Mouse (Mus musculus) intestine, embryonic 16.5 days (tissue): ENCODE results near the gene Dspp. TPM values are rescaled to one million over a fixed set of nuclear protein-coding genes. Genes with fewer than 3 reads are reported as not detected.

Experiments
- ATAC-seq: fragments of 200-750 bp; cut with Nextera tagmentation; 2 replicates; pipeline ENCODE4 v1.8.0; 2017; ENCODE audit warnings: moderate TSS enrichment, moderate library complexity
- H3K27ac ChIP-seq: fragments of 300-500 bp; sonication (generic); 2 replicates; pipeline ENCODE4 v1.5.1; 2014; ENCODE audit warnings: mild to moderate bottlenecking, low read length
- H3K27me3 ChIP-seq: fragments of 300-500 bp; sonication (generic); replicated peaks from 2 replicates; pipeline ENCODE4 v1.6.1; 2014; ENCODE audit warnings: low read length, control low read depth, mixed read lengths; ENCODE audit not compliant: control insufficient read depth, insufficient read depth
- H3K36me3 ChIP-seq: fragments of 300-500 bp; sonication (generic); 2 replicates; pipeline ENCODE4 v1.6.1; 2014; ENCODE audit warnings: low read length, control low read depth; ENCODE audit not compliant: control insufficient read depth, insufficient read depth
- H3K4me1 ChIP-seq: fragments of 300-500 bp; sonication (generic); 2 replicates; pipeline ENCODE4 v1.6.1; 2014; ENCODE audit warnings: low read length, control low read depth, mixed read lengths; ENCODE audit not compliant: control insufficient read depth, insufficient read depth
- H3K4me2 ChIP-seq: fragments of 300-500 bp; sonication (generic); 2 replicates; pipeline ENCODE4 v1.6.1; 2014; ENCODE audit warnings: low read depth, low read length, control low read depth
- H3K4me3 ChIP-seq: fragments of 300-500 bp; sonication (generic); 2 replicates; pipeline ENCODE4 v1.5.1; 2014; ENCODE audit warnings: mild to moderate bottlenecking, low read length
- H3K9ac ChIP-seq: fragments of 300-500 bp; sonication (generic); 2 replicates; pipeline ENCODE4 v1.6.1; 2014; ENCODE audit warnings: low read depth, low read length
- H3K9me3 ChIP-seq: fragments of 300-500 bp; sonication (generic); 2 replicates; pipeline ENCODE4 v1.6.1; 2016; ENCODE audit warnings: low read length, control low read depth; ENCODE audit not compliant: control insufficient read depth
- WGBS: fragments of 180-500 bp; shearing (Covaris S2); extraction: QIAGEN DNeasy Blood & Tissue Kit; methylation state at CpG from one replicate; pipeline ENCODE4 v1.1.7; 2014; 5-methylcytosine and 5-hydroxymethylcytosine counted together
- polyA plus RNA-seq: library from polyadenylated mRNA; unstranded; fragments of >200 nt; fragmentation: Nextera tagmentation; extraction: Ambion mirVana; gene quantifications from 2 replicates; pipeline ENCODE4 v1.2.1, GENCODE M21; 2015

Dspp gene
- polyA plus RNA-seq, 1 experiment from 2014 or later: not detected

GRCm38 (mm10) chr5:104224750-104225149 is 54.2 kb downstream of the Dspp start:
- Histone ChIP-seq H3K9me3 (no peaks in the 10 kb centered on the region), H3K9ac (no peak overlapping the region), H3K4me3 (no peak overlapping the region), H3K36me3 (no peaks in the 10 kb centered on the region), H3K27ac (no peak overlapping the region), H3K4me2 (no peak overlapping the region), H3K4me1 (peaks cover 7% of the 10 kb centered on the region; the same call in 1 of the 2 replicates), H3K27me3 (no peaks in the 10 kb centered on the region)
- ATAC-seq: peak; percentile 91

GRCm38 (mm10) chr5:104228497-104228896 is 58.0 kb downstream of the Dspp start:
- H3K27me3 ChIP-seq: no peaks in the 10 kb centered on the region
- no peaks in the 10 kb centered on the region for H3K36me3 ChIP-seq
- no peaks in the 10 kb centered on the region for H3K9me3 ChIP-seq
- H3K4me1 ChIP-seq: peaks cover 7% of the 10 kb centered on the region; the same call in 1 of the 2 replicates
- no peak overlapping the region for H3K9ac ChIP-seq
- no peak overlapping the region for H3K27ac ChIP-seq
- H3K4me2 ChIP-seq: no peak overlapping the region
- ATAC-seq: no peak
- WGBS: 42% methylated on average over 1 of the region's 1 CpGs
- H3K4me3 ChIP-seq: no peak overlapping the region

Other genes with a start within 250 kb of the Dspp start
- gene Hsd17b13, start 193.3 kb upstream of the Dspp start, polyA plus RNA-seq: 36.9 and 49.5 TPM in 2 replicates
- gene Hsd17b11, start 148.8 kb upstream of the Dspp start, polyA plus RNA-seq: 10.6 and 10.7 TPM in 2 replicates
- 61.0 and 61.8 TPM in 2 replicates for gene Nudt9, start 124.4 kb upstream of the Dspp start, polyA plus RNA-seq
- not detected in 2 replicates for gene Gm17660, start 93.1 kb upstream of the Dspp start, polyA plus RNA-seq
- gene Sparcl1, start 57.0 kb upstream of the Dspp start, polyA plus RNA-seq: 191 and 194 TPM in 2 replicates
- 0.66 and 0.77 TPM in 2 replicates for gene Dmp1, start 31.9 kb downstream of the Dspp start, polyA plus RNA-seq
- gene Ibsp, start 128.5 kb downstream of the Dspp start, polyA plus RNA-seq: 0.16 TPM in 1 of 2 replicates, not detected in the other
- not detected in 2 replicates for gene Mepe, start 154.6 kb downstream of the Dspp start, polyA plus RNA-seq